Mouse (Mus musculus) G1E (cell line): ENCODE results near the gene Irx5.

Experiments
- CTCF ChIP-seq: IDR thresholded peaks from 2 replicates; pipeline ENCODE4 v1.5.1; 2012; ENCODE audit warnings: low read depth, low read length, inconsistent platforms, mixed read lengths
- GATA1 ChIP-seq: IDR thresholded peaks from 2 replicates; pipeline ENCODE4 v1.6.1; 2012; ENCODE audit warnings: borderline replicate concordance, low read length, inconsistent platforms, mixed read lengths
- GATA2 ChIP-seq: IDR thresholded peaks from 2 replicates; pipeline ENCODE4 v1.6.1; 2012; ENCODE audit warnings: low read depth, low read length, inconsistent platforms, borderline replicate concordance
- POLR2AphosphoS5 ChIP-seq: IDR thresholded peaks from 2 replicates; pipeline ENCODE4 v1.6.1; 2012; ENCODE audit warnings: low read depth, low read length, inconsistent platforms; ENCODE audit not compliant: insufficient replicate concordance
- TAL1 ChIP-seq: conservative IDR thresholded peaks from 2 replicates; pipeline ENCODE4 v1.6.1; 2012; ENCODE audit warnings: low read depth, low read length, inconsistent platforms, mixed read lengths

GRCm38 (mm10) chr8:92364776-92365240, 7.4 kb downstream of the Irx5 start:
- TF ChIP-seq CTCF (no peak), GATA1 (no peak), POLR2AphosphoS5 (no peak), TAL1 (no peak), GATA2 (no peak)
